Mouse (Mus musculus) erythroblast, embryonic 14.5 days (primary cell): ENCODE data around the gene Apoc4. TPM values are rescaled to one million over a fixed set of nuclear protein-coding genes. Genes with fewer than 3 reads are reported as not detected.

Source experiments
- H3K27me3 ChIP-seq: 2 replicates; pipeline ENCODE4 v1.6.1; 2012; ENCODE audit warnings: inconsistent platforms; ENCODE audit not compliant: control insufficient read depth
- H3K36me3 ChIP-seq: 2 replicates; pipeline ENCODE4 v1.6.1; 2012; ENCODE audit warnings: mild to moderate bottlenecking, inconsistent platforms; ENCODE audit not compliant: control insufficient read depth
- H3K4me1 ChIP-seq: 2 replicates; pipeline ENCODE4 v1.6.1; 2012; ENCODE audit warnings: inconsistent platforms; ENCODE audit not compliant: control insufficient read depth
- H3K4me3 ChIP-seq: replicated peaks from 2 replicates; pipeline ENCODE3; 2012; ENCODE audit warnings: moderate library complexity, mild to moderate bottlenecking, inconsistent platforms
- H3K9me3 ChIP-seq: 2 replicates; pipeline ENCODE4 v1.6.1; 2012; ENCODE audit warnings: low read length, inconsistent platforms, mixed read lengths; ENCODE audit not compliant: control insufficient read depth
- GATA1 ChIP-seq: IDR thresholded peaks from 2 replicates; pipeline ENCODE4 v1.6.1; 2012; ENCODE audit warnings: low read length, inconsistent platforms, mixed read lengths
- TAL1 ChIP-seq: IDR thresholded peaks from 3 replicates; pipeline ENCODE4 v1.6.1; 2012; ENCODE audit warnings: low read length, inconsistent platforms, mixed read lengths
- polyA plus RNA-seq: library from polyadenylated mRNA; stranded (reverse); fragments of >175 nt; gene quantifications from 2 replicates; pipeline ENCODE4 v1.2.3, GENCODE M21; 2012

The Apoc4 gene
- polyA plus RNA-seq, 1 experiment = 0.20 TPM

- Histone ChIP-seq H3K4me3 (no peak overlapping the region), H3K9me3 (no peaks in the 10 kb centered on the region), H3K36me3 (no peaks in the 10 kb centered on the region; the same call in 1 of the 2 replicates), H3K4me1 (peaks cover 12% of the 10 kb centered on the region), H3K27me3 (no peaks in the 10 kb centered on the region)
- no peak for TF ChIP-seq TAL1
- TF ChIP-seq GATA1 = no peak
Observed at GRCm38 (mm10) chr7:19673083-19673699, 8.1 kb downstream of the Apoc4 start.

- no peaks in the 10 kb centered on the region for H3K27me3 ChIP-seq
- H3K4me1 ChIP-seq = peaks cover 12% of the 10 kb centered on the region
- H3K4me3 ChIP-seq = no peak overlapping the region
- H3K9me3 ChIP-seq = no peaks in the 10 kb centered on the region
- H3K36me3 ChIP-seq = no peaks in the 10 kb centered on the region; the same call in 1 of the 2 replicates
- TF ChIP-seq GATA1 = no peak
- no peak for TF ChIP-seq TAL1
Observed at GRCm38 (mm10) chr7:19671511-19671910, 9.8 kb downstream of the Apoc4 start.

- H3K4me3 ChIP-seq = no peak overlapping the region
- H3K9me3 ChIP-seq = no peaks in the 10 kb centered on the region
- no peak for TF ChIP-seq TAL1
- TF ChIP-seq GATA1 = no peak
- peaks cover 25% of the 10 kb centered on the region for H3K4me1 ChIP-seq
- no peaks in the 10 kb centered on the region for H3K27me3 ChIP-seq
- H3K36me3 ChIP-seq = no peaks in the 10 kb centered on the region; the same call in 1 of the 2 replicates
Observed at GRCm38 (mm10) chr7:19668947-19669721, 12.1 kb downstream of the Apoc4 start.

GRCm38 (mm10) chr7:19667434-19667833, 13.8 kb downstream of the Apoc4 start:
- H3K27me3 ChIP-seq = no peaks in the 10 kb centered on the region
- TF ChIP-seq TAL1 (no peak), GATA1 (no peak)
- H3K36me3 ChIP-seq = peaks cover 10% of the 10 kb centered on the region
- H3K9me3 ChIP-seq = no peaks in the 10 kb centered on the region
- peaks cover 40% of the 10 kb centered on the region for H3K4me1 ChIP-seq
- no peak overlapping the region for H3K4me3 ChIP-seq

GRCm38 (mm10) chr7:19666750-19667149, 14.5 kb downstream of the Apoc4 start:
- no peaks in the 10 kb centered on the region for H3K27me3 ChIP-seq
- no peaks in the 10 kb centered on the region for H3K9me3 ChIP-seq
- H3K4me1 ChIP-seq = peaks cover 46% of the 10 kb centered on the region
- TF ChIP-seq GATA1 = no peak
- H3K36me3 ChIP-seq = peaks cover 17% of the 10 kb centered on the region
- no peak overlapping the region for H3K4me3 ChIP-seq

GRCm38 (mm10) chr7:19664955-19665841, 16.1 kb downstream of the Apoc4 start, which contains the start of gene Clptm1:
Gene Clptm1 (minus strand): TSS chr7:19665033.
- peaks cover 52% of the 10 kb centered on the region for H3K4me1 ChIP-seq
- H3K36me3 ChIP-seq = peaks cover 33% of the 10 kb centered on the region

GRCm38 (mm10) chr7:19664455-19664954, 16.8 kb downstream of the Apoc4 start:
- no peaks in the 10 kb centered on the region for H3K9me3 ChIP-seq

More at GRCm38 (mm10) chr7:19664955-19665841, 16.1 kb downstream of the Apoc4 start, which contains the start of gene Clptm1:
- TF ChIP-seq GATA1 (no peak), TAL1 (no peak)
- H3K9me3 ChIP-seq = no peaks in the 10 kb centered on the region
- no peaks in the 10 kb centered on the region for H3K27me3 ChIP-seq
- peak within 1 kb of the TSS; percentile 93 for H3K4me3 ChIP-seq

GRCm38 (mm10) chr7:19663940-19664339, 17.3 kb downstream of the Apoc4 start:
- peaks cover 44% of the 10 kb centered on the region for H3K36me3 ChIP-seq
- peaks cover 46% of the 10 kb centered on the region for H3K4me1 ChIP-seq

More at GRCm38 (mm10) chr7:19664455-19664954, 16.8 kb downstream of the Apoc4 start:
- H3K4me3 ChIP-seq = peak overlapping the region; percentile 93
- TF ChIP-seq GATA1 = no peak
- no peak for TF ChIP-seq TAL1
- H3K27me3 ChIP-seq = no peaks in the 10 kb centered on the region
- peaks cover 49% of the 10 kb centered on the region for H3K4me1 ChIP-seq
- H3K36me3 ChIP-seq = peaks cover 40% of the 10 kb centered on the region

More at GRCm38 (mm10) chr7:19663940-19664339, 17.3 kb downstream of the Apoc4 start:
- H3K4me3 ChIP-seq = peak overlapping the region; percentile 93
- H3K9me3 ChIP-seq = no peaks in the 10 kb centered on the region
- TF ChIP-seq GATA1 = no peak
- no peaks in the 10 kb centered on the region for H3K27me3 ChIP-seq
